Mouse (Mus musculus) myocyte (in vitro differentiated cells): ENCODE results near the gene Wdr90. TPM values are rescaled to one million over a fixed set of nuclear protein-coding genes. Genes with fewer than 3 reads are reported as not detected.

Experiments used
- H3K27me3 ChIP-seq: one replicate; pipeline ENCODE4 v1.6.1; 2011; ENCODE audit not compliant: control insufficient read depth, insufficient read depth, insufficient read length
- H3K36me3 ChIP-seq: one replicate; pipeline ENCODE4 v1.6.1; 2011; ENCODE audit not compliant: control insufficient read depth, insufficient read depth
- H3K4me2 ChIP-seq: one replicate; pipeline ENCODE4 v1.6.1; 2011; ENCODE audit warnings: low read depth, control low read depth
- H3K4me3 ChIP-seq: one replicate; pipeline ENCODE4 v1.5.1; 2011; ENCODE audit warnings: mild to moderate bottlenecking, control low read depth, moderate library complexity
- H3K79me2 ChIP-seq: one replicate; pipeline ENCODE4 v1.6.1; 2011; ENCODE audit not compliant: control insufficient read depth, insufficient read depth
- H3ac ChIP-seq: one replicate; pipeline ENCODE4 v1.6.1; 2011; ENCODE audit not compliant: control insufficient read depth, insufficient read length
- CEBPB ChIP-seq: IDR thresholded peaks from 2 replicates; pipeline ENCODE4 v1.6.1; 2011; ENCODE audit warnings: mild to moderate bottlenecking, moderate library complexity; ENCODE audit not compliant: poor library complexity, insufficient read depth, severe bottlenecking
- E2F4 ChIP-seq: IDR thresholded peaks from one replicate; pipeline ENCODE4 v1.6.1; 2011; ENCODE audit warnings: mild to moderate bottlenecking, control low read depth, moderate library complexity; ENCODE audit not compliant: insufficient read depth
- MAX ChIP-seq: IDR thresholded peaks from one replicate; pipeline ENCODE4 v1.6.1; 2011; ENCODE audit warnings: low read depth, mild to moderate bottlenecking, control low read depth
- MYOD1 ChIP-seq, 3 experiments: IDR thresholded peaks; one replicate each; pipeline ENCODE4 v1.6.1; 2011; ENCODE audit warnings: control low read depth in 2 of 3, low read depth in 2 of 3, mild to moderate bottlenecking in 2 of 3, moderate library complexity in 1 of 3; ENCODE audit not compliant: insufficient read length in 2 of 3, control insufficient read depth in 1 of 3
- MYOG ChIP-seq, 3 experiments: IDR thresholded peaks; one replicate each; pipeline ENCODE4 v1.6.1; 2011; ENCODE audit warnings: control low read depth in 2 of 3, low read depth in 2 of 3, mild to moderate bottlenecking in 2 of 3; ENCODE audit not compliant: insufficient read length in 2 of 3, control insufficient read depth in 1 of 3, insufficient read depth in 1 of 3
- POLR2A ChIP-seq: IDR thresholded peaks from one replicate; pipeline ENCODE4 v1.6.1; 2011; ENCODE audit warnings: low read depth, mild to moderate bottlenecking, control low read depth, moderate library complexity; ENCODE audit not compliant: insufficient read length
- POLR2AphosphoS2 ChIP-seq: IDR thresholded peaks from one replicate; pipeline ENCODE4 v1.6.1; 2011; ENCODE audit warnings: low read depth, control low read depth; ENCODE audit not compliant: insufficient read length
- REST ChIP-seq: IDR thresholded peaks from one replicate; pipeline ENCODE4 v1.6.1; 2011; ENCODE audit warnings: mild to moderate bottlenecking, control low read depth, moderate library complexity; ENCODE audit not compliant: insufficient read depth, insufficient read length
- SRF ChIP-seq: IDR thresholded peaks from one replicate; pipeline ENCODE4 v1.6.1; 2011; ENCODE audit warnings: low read depth; ENCODE audit not compliant: control insufficient read depth, insufficient read length
- TCF12 ChIP-seq: IDR thresholded peaks from one replicate; pipeline ENCODE4 v1.6.1; 2011; ENCODE audit warnings: mild to moderate bottlenecking, control low read depth; ENCODE audit not compliant: poor library complexity, insufficient read depth, severe bottlenecking
- TCF3 ChIP-seq: IDR thresholded peaks from one replicate; pipeline ENCODE4 v1.6.1; 2011; ENCODE audit warnings: low read depth, control low read depth; ENCODE audit not compliant: insufficient read length
- USF1 ChIP-seq: IDR thresholded peaks from one replicate; pipeline ENCODE4 v1.6.1; 2011; ENCODE audit warnings: low read depth, mild to moderate bottlenecking, control low read depth, moderate library complexity
- polyA plus RNA-seq: library from polyadenylated mRNA; unstranded; fragments of >200 nt; fragmentation: generic; extraction: Trizol; gene quantifications from one replicate; pipeline ENCODE4 v1.2.1, GENCODE M21; 2012; ENCODE audit warnings: missing spikeins

Gene Wdr90
- polyA plus RNA-seq, 1 experiment, result 7.4 TPM

DNA sequence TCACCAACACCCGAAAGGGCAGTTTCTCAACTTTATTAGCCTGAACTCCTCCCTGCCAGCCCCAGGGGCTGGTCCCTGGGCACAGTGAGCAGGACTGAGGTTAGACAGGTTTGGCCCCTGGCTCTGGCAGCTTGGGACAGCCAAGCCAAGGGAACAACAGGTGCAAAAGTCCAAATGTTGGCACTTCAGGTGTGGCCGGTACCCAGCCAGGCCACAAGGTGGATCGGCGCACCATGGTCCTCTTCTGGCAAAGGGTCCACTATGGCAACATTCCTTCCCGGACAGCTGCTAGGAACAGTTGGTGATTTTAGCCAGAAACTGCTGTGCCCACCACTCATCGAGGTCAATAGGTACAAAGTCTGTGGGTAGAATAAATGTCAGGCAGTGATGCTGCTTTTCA lies 2.4 kb upstream of the Wdr90 start:
- no peak overlapping the region for H3K4me2 ChIP-seq
- TF ChIP-seq REST (no peak), USF1 (no peak), E2F4 (no peak), MAX (no peak), TCF3 (no peak), MYOD1 (IDR thresholded peaks at IDR 0.05; ENCODE audit: control insufficient read depth in 1 of 3, insufficient read length in 2 of 3, low read depth in 2 of 3) (no peak), MYOG (IDR thresholded peaks at IDR 0.05; ENCODE audit: control insufficient read depth in 1 of 3, insufficient read depth in 1 of 3, insufficient read length in 2 of 3, low read depth in 2 of 3) (peak in 1 of 3 experiments; percentile 9), SRF (no peak)
- H3ac ChIP-seq, result no peak overlapping the region

GRCm38 (mm10) chr17:25861704-25862612 lies 657 bp upstream of the Wdr90 start:
- peak overlapping the region; percentile 11 for H3ac ChIP-seq
- H3K4me2 ChIP-seq, result peak overlapping the region; percentile 86
- H3K79me2 ChIP-seq, result no peaks in the 10 kb centered on the region
- H3K36me3 ChIP-seq, result no peaks in the 10 kb centered on the region
- TF ChIP-seq USF1 (no peak), MYOD1 (IDR thresholded peaks at IDR 0.05; ENCODE audit: control insufficient read depth in 1 of 3, insufficient read length in 2 of 3, low read depth in 2 of 3) (no peak), POLR2A (no peak), TCF12 (no peak), REST (no peak), SRF (no peak)
- H3K4me3 ChIP-seq, result peak overlapping the region; percentile 32
- no peaks in the 10 kb centered on the region for H3K27me3 ChIP-seq

More for the DNA sequence above, 2.4 kb upstream of the Wdr90 start:
- Histone ChIP-seq H3K79me2 (no peaks in the 10 kb centered on the region), H3K27me3 (no peaks in the 10 kb centered on the region), H3K36me3 (no peaks in the 10 kb centered on the region), H3K4me3 (no peak overlapping the region)

- Histone ChIP-seq H3K36me3 (no peaks in the 10 kb centered on the region), H3K27me3 (no peaks in the 10 kb centered on the region), H3ac (no peak overlapping the region), H3K79me2 (no peaks in the 10 kb centered on the region), H3K4me2 (peak overlapping the region; percentile 86), H3K4me3 (peak overlapping the region; percentile 32)
- no peak for TF ChIP-seq POLR2A
- TF ChIP-seq TCF3, result no peak
- TF ChIP-seq SRF, result no peak
- TF ChIP-seq TCF12, result no peak
- TF ChIP-seq CEBPB, result no peak
- no peak for TF ChIP-seq MYOD1 (IDR thresholded peaks at IDR 0.05; ENCODE audit: control insufficient read depth in 1 of 3, insufficient read length in 2 of 3, low read depth in 2 of 3)
- TF ChIP-seq POLR2AphosphoS2, result no peak
- no peak for TF ChIP-seq USF1
- TF ChIP-seq REST, result no peak
- no peak for TF ChIP-seq MYOG (IDR thresholded peaks at IDR 0.05; ENCODE audit: control insufficient read depth in 1 of 3, insufficient read depth in 1 of 3, insufficient read length in 2 of 3, low read depth in 2 of 3)
- no peak for TF ChIP-seq MAX
- no peak for TF ChIP-seq E2F4
Observed at GRCm38 (mm10) chr17:25860229-25860628, 1.1 kb downstream of the Wdr90 start.

DNA sequence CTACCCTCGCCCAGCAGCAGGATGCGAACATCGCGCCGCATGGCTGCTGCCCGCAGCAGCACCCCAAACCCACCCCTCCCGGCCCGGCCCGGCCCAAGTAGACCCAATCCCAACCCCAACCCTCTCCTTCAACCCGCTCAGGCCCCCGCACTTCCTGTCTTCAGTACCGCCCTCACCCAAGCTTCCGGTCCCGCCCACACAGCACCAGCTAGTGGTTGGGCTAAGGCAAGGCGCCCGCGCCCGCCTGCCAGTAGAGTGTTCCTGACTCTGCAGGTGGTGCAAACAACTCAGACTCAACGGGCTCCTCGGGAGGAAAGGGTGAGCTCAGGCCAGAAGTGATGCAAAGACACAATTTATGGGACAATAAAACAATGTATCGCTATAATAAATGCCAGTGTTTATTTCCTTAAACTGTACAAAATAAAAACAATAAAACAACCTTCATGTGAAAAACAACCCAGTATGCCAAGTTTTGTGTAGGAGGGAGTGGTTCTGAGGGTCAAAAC lies 16.9 kb downstream of the Wdr90 start, which contains the start of gene Rhot2:
Rhot2 (minus strand) TSS at position 456 of the 506 bp plus-strand sequence.
- peak; percentile 91 for TF ChIP-seq POLR2A
- TF ChIP-seq TCF12, result no peak
- no peak for TF ChIP-seq REST
- no peak for TF ChIP-seq CEBPB
- no peak for TF ChIP-seq TCF3
- no peak for TF ChIP-seq USF1
- TF ChIP-seq E2F4, result no peak
- no peak for TF ChIP-seq MAX
- no peak for TF ChIP-seq SRF
- peak in 1 of 3 experiments; percentile 4 for TF ChIP-seq MYOG (IDR thresholded peaks at IDR 0.05; ENCODE audit: control insufficient read depth in 1 of 3, insufficient read depth in 1 of 3, insufficient read length in 2 of 3, low read depth in 2 of 3)
- no peak for TF ChIP-seq MYOD1 (IDR thresholded peaks at IDR 0.05; ENCODE audit: control insufficient read depth in 1 of 3, insufficient read length in 2 of 3, low read depth in 2 of 3)
- peak; percentile 84 for TF ChIP-seq POLR2AphosphoS2
- Histone ChIP-seq H3K4me2 (peak within 1 kb of the TSS; percentile 80), H3K4me3 (peak within 1 kb of the TSS; percentile 42), H3K36me3 (peaks cover 4% of the 10 kb centered on the region), H3ac (peak within 1 kb of the TSS; percentile 59), H3K79me2 (peaks cover 12% of the 10 kb centered on the region), H3K27me3 (no peaks in the 10 kb centered on the region)
